Mouse (Mus musculus) layer of hippocampus, adult 11-12 months (tissue): Measurements from ENCODE around the gene Clca3a2.
"Not testable (repeated sequence)": the region's sequence is repeated elsewhere in the genome, so short reads cannot be mapped to it uniquely, and the experiment has no call there.

ENCODE experiments used
- DNase-seq: peaks from one replicate; pipeline ENCODE4 v3.0.0; 2022; ENCODE audit warnings: low spot score

Clca3a2 gene

DNA sequence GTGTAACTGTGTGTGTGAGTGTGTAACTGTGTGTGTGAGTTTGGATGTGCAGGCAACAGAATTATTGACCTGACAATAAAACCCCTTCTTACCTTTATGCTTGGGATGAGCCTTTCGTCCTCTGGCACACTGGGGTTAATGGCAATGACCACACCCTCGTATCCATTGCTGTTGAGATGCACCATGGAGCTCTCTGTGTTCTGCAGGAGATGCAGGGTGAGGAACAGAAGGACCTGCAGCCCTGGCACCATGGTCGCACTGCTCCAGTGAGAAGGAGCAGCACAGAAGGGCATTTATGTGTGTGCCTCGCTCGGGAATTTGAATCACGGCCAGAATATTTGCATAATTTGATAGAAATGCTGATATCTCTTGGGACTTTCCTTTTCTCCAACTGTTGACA is at the start of gene Clca3a2:
Clca3a2 (minus strand) TSS at position 276 of the 400 bp plus-strand sequence.
- DNase-seq: not testable (repeated sequence)

DNA sequence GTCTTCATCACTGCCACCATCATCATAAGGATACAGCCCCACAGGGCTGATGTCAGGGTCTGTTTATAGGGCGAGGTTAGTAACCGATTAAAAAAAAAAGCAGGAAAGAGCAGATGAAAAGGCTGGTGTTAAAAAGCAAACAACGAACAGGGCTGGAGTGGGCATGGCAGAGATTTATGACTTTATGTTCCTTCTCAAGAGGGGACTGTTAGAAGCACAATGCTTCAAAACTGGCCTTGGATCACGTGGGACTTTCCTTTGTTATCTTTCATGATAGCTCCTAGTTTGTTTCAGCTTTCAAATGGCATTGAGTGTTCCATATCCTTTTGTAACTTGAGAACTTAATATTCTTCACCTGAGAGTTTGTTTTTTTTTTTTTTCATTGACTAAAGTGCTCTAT is 30.3 kb upstream of the Clca3a2 start:
- DNase-seq: no peak

DNA sequence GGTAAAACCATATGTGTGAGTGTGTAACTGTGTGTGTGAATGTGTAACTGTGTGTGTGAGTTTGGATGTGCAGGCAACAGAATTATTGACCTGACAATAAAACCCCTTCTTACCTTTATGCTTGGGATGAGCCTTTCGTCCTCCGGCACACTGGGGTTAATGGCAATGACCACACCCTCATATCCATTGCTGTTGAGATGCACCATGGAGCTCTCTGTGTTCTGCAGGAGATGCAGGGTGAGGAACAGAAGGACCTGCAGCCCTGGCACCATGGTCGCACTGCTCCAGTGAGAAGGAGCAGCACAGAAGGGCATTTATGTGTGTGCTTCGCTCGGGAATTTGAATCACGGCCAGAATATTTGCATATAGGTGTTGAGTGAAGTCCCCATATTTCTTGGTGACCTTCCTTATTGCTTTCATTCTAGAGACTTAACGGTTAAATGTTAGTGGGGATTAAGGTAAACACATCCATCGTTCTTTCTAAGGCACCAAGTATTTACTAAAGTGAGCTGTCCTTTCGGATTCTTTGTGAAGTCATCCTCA is 29.8 kb upstream of the Clca3a2 start, which contains the start of gene Clca3b:
Clca3b (minus strand) TSS at position 344 of the 543 bp plus-strand sequence.
- DNase-seq: not testable (repeated sequence)

GRCm38 (mm10) chr3:144827257-144827656 is 8.0 kb upstream of the Clca3a2 start:
- no peak for DNase-seq

GRCm38 (mm10) chr3:144825151-144825550 is 5.9 kb upstream of the Clca3a2 start:
- peak; percentile 87 for DNase-seq

DNA sequence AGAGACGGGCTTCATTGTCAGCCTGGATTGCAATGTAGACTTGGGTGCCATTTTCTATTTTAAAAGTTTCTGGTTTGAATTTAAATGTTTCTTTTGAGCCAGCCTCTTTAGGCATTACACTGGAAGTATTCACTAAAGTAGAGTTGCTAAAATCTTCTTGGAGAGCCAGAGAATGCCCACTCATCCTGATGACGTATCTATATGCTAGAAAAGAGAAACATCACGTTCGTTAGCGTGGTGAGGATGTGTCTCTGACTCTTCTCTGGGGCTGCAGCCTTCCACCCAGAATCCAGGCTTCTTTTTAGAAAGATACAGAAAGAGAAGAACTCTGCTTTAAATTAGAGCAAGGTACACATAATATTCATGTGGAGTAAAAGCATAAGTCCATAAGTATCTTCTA is 4.0 kb upstream of the Clca3a2 start:
- DNase-seq: no peak

GRCm38 (mm10) chr3:144820632-144821031 is 1.3 kb upstream of the Clca3a2 start:
- no peak for DNase-seq

- DNase-seq: not testable (repeated sequence)
Measured at GRCm38 (mm10) chr3:144813336-144813735, 6.0 kb downstream of the Clca3a2 start.

- no peak for DNase-seq
Measured at GRCm38 (mm10) chr3:144811821-144812220, 7.5 kb downstream of the Clca3a2 start.

GRCm38 (mm10) chr3:144808153-144808925 is 11.0 kb downstream of the Clca3a2 start:
- not testable (repeated sequence) for DNase-seq

DNA sequence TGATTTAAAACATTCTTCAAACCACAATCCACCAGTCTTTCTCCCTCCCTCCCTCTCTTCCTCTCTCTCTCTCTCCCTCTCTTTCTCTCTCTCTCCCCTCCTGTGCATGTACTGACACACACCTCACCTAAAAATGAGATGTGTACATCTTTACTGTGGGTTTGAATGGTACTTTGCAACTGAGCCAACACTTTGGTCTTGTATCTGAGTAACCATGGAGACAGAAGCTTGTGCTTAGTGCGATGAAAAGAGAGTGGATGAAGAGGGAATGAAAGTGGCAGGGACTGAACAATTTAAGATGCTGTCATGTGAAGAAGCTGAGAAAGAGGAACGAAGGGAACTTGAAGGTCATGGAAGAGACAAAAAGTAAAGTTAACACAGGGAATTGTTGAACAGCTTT is 12.7 kb downstream of the Clca3a2 start:
- not testable (repeated sequence) for DNase-seq

GRCm38 (mm10) chr3:144801861-144802260 is 17.4 kb downstream of the Clca3a2 start:
- no peak for DNase-seq

DNA sequence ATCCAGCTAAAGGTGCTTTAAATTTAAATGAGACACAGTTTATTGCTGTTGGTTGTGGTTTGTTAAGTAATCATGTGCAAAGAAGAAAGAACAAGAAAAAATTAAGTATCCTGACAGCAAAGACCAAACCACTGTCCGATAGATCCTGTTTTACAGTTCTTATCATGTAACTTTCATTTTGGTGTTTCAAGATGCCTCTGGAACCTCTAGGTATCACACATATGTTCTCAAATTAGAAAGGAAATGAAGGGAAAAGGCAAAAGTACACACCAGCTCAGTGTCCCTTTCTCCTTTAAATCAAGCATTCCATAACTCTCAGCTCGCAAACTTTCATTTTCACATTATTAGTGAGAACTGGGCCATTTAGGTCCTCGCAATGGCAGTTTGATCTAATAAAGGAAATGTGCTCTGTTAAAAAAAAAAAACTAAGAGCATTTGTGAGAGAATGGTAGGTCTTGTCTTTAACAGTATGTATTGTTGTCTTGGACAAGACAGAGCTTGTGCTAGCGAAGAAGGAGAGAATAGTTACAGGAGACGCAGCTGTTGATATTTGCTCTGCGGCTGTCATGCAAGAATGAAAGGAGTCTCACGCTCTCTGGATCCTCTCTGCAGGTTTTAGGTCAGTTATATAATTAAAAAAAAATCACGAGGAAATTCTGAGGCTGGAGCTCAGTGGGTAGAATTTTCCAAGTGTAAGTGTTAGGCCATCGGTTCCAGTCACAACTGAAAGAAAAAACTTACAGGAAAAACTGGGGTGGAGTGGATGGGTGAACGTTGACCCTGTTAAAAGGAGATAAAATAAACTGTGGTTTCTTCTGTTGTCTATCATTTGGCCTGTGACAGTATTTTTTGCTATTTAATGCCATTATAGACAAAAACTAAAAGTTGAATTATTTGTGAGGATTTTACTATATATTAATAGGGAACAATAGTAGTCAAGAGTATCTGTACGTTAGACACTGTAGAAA is 33.8 kb downstream of the Clca3a2 start:
- no peak for DNase-seq

DNA sequence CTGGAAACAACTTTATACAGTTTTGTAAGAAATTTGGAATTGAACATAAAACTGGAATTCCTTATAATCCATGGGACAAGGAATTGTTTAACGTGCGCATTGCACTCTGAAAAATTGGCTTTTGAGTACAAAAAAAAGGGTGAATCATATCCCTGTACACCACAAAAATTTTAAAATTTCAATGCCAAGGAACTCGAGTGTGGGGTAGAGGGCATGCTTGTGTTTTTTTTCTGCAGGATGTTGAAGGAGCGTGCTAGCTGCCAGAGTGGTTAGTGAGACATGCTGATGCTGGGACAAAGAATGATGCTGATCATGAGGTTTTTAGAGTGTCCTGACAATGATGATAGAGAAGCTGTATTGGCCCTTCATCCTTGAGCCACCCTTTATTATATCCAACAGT is 54.1 kb downstream of the Clca3a2 start:
- DNase-seq: no peak

DNA sequence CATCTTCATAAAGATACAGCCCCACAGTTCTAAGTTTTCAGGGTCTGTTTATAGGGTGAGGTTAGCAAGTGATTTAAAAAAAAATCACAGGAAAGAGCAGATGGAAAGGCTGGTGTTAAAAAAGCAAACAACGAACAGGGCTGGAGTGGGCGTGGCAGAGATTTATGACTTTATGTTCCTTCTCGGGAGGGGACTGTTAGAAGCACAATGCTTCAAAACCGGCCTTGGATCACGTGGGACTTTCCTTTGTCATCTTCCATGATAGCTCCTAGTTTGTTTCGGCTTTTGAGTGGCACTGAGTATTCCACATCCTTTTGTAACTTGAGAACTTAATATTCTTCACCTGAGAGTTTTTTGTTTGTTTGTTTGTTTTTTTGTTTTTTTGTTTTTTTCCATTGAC is 57.8 kb downstream of the Clca3a2 start:
- no peak for DNase-seq

GRCm38 (mm10) chr3:144760592-144761309 is 58.5 kb downstream of the Clca3a2 start, which contains the start of gene Clca3a1:
Gene Clca3a1, minus strand, starts transcription at chr3:144760977.
- no peak for DNase-seq

GRCm38 (mm10) chr3:144759719-144760118 is 59.6 kb downstream of the Clca3a2 start:
- no peak for DNase-seq

DNA sequence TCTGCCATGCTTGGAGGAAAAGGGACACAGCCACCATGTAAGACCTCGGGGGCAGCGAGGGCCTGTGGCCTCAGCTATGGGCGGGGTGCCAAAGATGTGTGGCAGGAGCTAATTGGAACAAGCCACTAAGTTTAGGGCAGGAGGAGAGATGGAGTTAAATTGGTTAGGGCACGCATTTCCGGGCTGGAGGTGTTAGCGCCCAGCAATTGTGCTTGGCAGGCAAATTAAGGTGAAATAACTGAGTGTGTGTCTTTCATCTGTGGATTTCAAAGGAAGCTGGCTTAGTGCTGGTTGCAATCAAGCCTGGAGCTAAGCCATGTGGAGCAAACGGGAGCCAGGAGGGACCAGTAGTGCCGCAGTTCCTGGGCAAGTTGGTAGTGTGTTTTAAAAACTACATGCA is 63.2 kb downstream of the Clca3a2 start:
- DNase-seq: not testable (repeated sequence)

- no peak for DNase-seq
Measured at GRCm38 (mm10) chr3:144753120-144753519, 66.2 kb downstream of the Clca3a2 start.

DNA sequence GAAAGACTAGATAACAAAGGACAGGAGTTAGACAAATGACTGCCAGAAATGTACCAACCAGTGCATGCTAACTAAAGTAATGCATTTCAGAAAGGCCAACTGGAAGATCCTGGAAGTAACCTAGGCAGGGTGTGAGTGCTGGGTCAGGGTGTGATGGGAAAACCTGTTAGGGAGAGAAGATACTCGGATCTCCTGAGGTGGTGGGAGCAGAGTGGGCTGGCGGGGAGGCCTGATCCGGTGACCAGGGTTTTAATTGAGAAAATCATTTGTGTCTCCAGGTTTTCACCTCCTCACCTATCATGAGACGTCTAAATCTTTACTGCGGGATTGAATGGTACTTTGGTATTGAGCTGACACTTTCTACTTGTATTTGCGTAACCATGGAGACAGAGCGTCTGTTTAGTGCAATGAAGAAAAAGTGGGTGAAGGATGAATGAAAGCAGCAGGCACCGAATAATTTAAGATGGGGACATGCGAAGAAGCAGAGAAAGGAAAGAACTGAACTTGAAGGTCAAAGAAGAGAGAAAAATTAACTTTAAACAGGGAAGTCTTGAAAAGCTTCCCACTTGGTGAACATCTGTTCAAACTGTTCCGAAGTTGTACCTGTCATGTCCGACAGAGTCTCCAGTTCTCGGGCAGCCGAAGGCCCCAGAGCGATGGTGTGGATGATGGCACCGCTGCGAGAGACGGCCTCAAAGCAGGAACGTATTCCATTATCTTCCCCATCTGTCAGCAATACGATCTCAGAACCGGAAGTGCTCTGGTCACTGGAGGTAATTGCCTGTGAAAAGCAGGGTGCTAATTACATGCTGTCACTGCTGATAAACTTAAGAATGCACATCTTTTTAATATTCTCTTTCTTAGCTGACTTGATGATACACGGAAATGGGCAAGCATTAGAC is 70.0 kb downstream of the Clca3a2 start:
- not testable (repeated sequence) for DNase-seq

DNA sequence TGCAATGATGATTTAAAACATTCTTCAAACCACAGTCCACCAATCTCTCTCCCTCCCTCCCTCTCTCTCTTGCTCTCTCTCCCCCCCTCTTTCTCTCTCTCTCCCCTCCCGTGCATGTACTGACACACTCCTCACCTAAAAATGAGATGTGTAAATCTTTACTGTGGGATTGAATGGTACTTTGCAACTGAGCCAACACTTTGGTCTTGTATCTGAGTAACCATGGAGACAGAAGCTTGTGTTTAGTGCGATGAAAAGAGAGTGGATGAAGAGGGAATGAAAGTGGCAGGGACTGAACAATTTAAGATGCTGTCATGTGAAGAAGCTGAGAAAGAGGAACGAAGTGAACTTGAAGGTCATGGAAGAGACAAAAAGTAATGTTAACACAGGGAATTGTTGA is 71.6 kb downstream of the Clca3a2 start:
- DNase-seq: not testable (repeated sequence)
